Comparison of ENCODE assay signal across 8 mouse cellular contexts in genomic region chr3:89419981-89420380, GRCm38 (mm10). TPM values are rescaled to one million over a fixed set of nuclear protein-coding genes. Genes with fewer than 3 reads are reported as not detected.
DNase-seq lines count a peak whose midpoint lies in the region; ATAC-seq lines count a peak whose summit lies in the region.

No protein-coding gene starts in this region.

- peak overlapping the region; percentile 78 for H3K4me2 ChIP-seq in heart, embryonic 12.5 days
- peak overlapping the region; percentile 96 for H3K4me2 ChIP-seq in hindbrain, embryonic 15.5 days

- no peaks in the 10 kb centered on the region for H3K27me3 ChIP-seq in heart, embryonic 12.5 days (replicated peaks)
- no peaks in the 10 kb centered on the region for H3K27me3 ChIP-seq in hindbrain, embryonic 15.5 days

- H3K79me2 ChIP-seq in macrophage (ENCODE audit: inconsistent target), result peaks cover 79% of the 10 kb centered on the region

- peak overlapping the region; percentile 96 for H3K27ac ChIP-seq in heart, embryonic 12.5 days (ENCODE audit: poor library complexity, severe bottlenecking)
- peak overlapping the region; percentile 89 for H3K27ac ChIP-seq in hindbrain, embryonic 15.5 days (replicated peaks)
- peak overlapping the region; percentile 96 for H3K27ac ChIP-seq in macrophage

- 11% methylated on average over 3 of the region's 3 CpGs for WGBS in heart, embryonic 12.5 days
- 38% methylated on average over 3 of the region's 3 CpGs for WGBS in hindbrain, embryonic 15.5 days
- WGBS in macrophage (ENCODE audit: missing documents), result 46% methylated on average over 3 of the region's 3 CpGs

- H3K4me3 ChIP-seq in heart, embryonic 12.5 days, result peak overlapping the region; percentile 62
- H3K4me3 ChIP-seq in hindbrain, embryonic 15.5 days, result peak overlapping the region; percentile 64
- H3K4me3 ChIP-seq in macrophage (ENCODE audit: inconsistent target), result peak overlapping the region; percentile 93

- H3K9ac ChIP-seq in heart, embryonic 12.5 days, result peak overlapping the region; percentile 70
- H3K9ac ChIP-seq in hindbrain, embryonic 15.5 days, result peak overlapping the region; percentile 56; the same call in 1 of the 2 replicates

- peaks cover 34% of the 10 kb centered on the region for H3K36me3 ChIP-seq in heart, embryonic 12.5 days
- peaks cover 3% of the 10 kb centered on the region for H3K36me3 ChIP-seq in hindbrain, embryonic 15.5 days
- H3K36me3 ChIP-seq in macrophage (ENCODE audit: inconsistent target), result peaks cover 16% of the 10 kb centered on the region

- no peak for ATAC-seq in heart, embryonic 12.5 days (ENCODE audit: insufficient number of reproducible peaks, low FRiP score)
- no peak for ATAC-seq in hindbrain, embryonic 15.5 days (ENCODE audit: low FRiP score, low read depth)
- no peak for ATAC-seq in megakaryocyte-erythroid progenitor cell, adult 5-6 weeks (replicated peaks; ENCODE audit: low FRiP score, low TSS enrichment, poor library complexity, severe bottlenecking)

- DNase-seq in heart, adult 11 months, result no peak
- DNase-seq in MEL-GATA-1-ER (ENCODE audit: extremely low read depth, low read depth), result peak; percentile 20
- DNase-seq in spleen, postnatal 14 days (ENCODE audit: low spot score in 2 of 2), result no peak
- DNase-seq in embryo, embryonic 10 days (ENCODE audit: low spot score), result no peak

- H3K4me1 ChIP-seq in heart, embryonic 12.5 days (replicated peaks), result peaks cover 48% of the 10 kb centered on the region
- peaks cover 40% of the 10 kb centered on the region for H3K4me1 ChIP-seq in hindbrain, embryonic 15.5 days (replicated peaks)

- no peaks in the 10 kb centered on the region for H3K9me3 ChIP-seq in heart, embryonic 12.5 days (replicated peaks)
- H3K9me3 ChIP-seq in hindbrain, embryonic 15.5 days, result no peaks in the 10 kb centered on the region

RNA-seq across cellular contexts. Expression of gene Shc1, which starts 1.7 kb away (rescaled TPM):
- polyA plus RNA-seq in heart, embryonic 12.5 days (2016; fragmentation: Nextera tagmentation; extraction: Ambion mirVana), result 76.2 and 78.1 TPM in 2 replicates
- polyA plus RNA-seq in hindbrain, embryonic 15.5 days (2015; fragmentation: Nextera tagmentation; extraction: Ambion mirVana), result 20.0 and 21.8 TPM in 2 replicates
- total RNA-seq in macrophage (2018; cell fraction: chromatin; rRNA removed), result 10 to 100 TPM; 48.7 to 87.6 (median 68.7) TPM
- 10 to 100 TPM; 33.2 to 42.6 (median 38.5) TPM for total RNA-seq in macrophage (2018; cell fraction: cytosol; rRNA removed)
- total RNA-seq in macrophage (2018; cell fraction: nucleus; rRNA removed), result 10 to 100 TPM; 43.0 to 71.0 (median 53.3) TPM
- 32.7 to 33.3 TPM (median 32.9 TPM) in 3 replicates for polyA plus RNA-seq in macrophage (2018)
- total RNA-seq in megakaryocyte-erythroid progenitor cell, adult 5-6 weeks (2014; fragmentation: Nextera tagmentation), result 95.9 and 113 TPM in 2 replicates
- total RNA-seq in megakaryocyte-erythroid progenitor cell, adult 5-6 weeks (2017), result 40.2 and 68.5 TPM in 2 replicates

RNA-seq across cellular contexts. Expression of gene Cks1b, which starts 1.8 kb away (rescaled TPM):
- 355 and 356 TPM in 2 replicates for polyA plus RNA-seq in heart, embryonic 12.5 days (2016; fragmentation: Nextera tagmentation; extraction: Ambion mirVana)
- polyA plus RNA-seq in hindbrain, embryonic 15.5 days (2015; fragmentation: Nextera tagmentation; extraction: Ambion mirVana), result 95.9 and 110 TPM in 2 replicates
- total RNA-seq in macrophage (2018; cell fraction: chromatin; rRNA removed), result 10 to 100 TPM in 1 of 26 experiments, 1 to 10 TPM in 4, under 1 TPM in 1, not detected in 20; 0.84 to 11.0 (median 1.2) TPM
- total RNA-seq in macrophage (2018; cell fraction: cytosol; rRNA removed), result 10 to 100 TPM in 2 of 26 experiments, 1 to 10 TPM in 24; 3.7 to 12.0 (median 7.7) TPM
- 1 to 10 TPM in 25 of 26 experiments, not detected in 1; 1.2 to 8.0 (median 2.1) TPM for total RNA-seq in macrophage (2018; cell fraction: nucleus; rRNA removed)
- 6.1 to 27.6 TPM (median 13.1 TPM) in 3 replicates for polyA plus RNA-seq in macrophage (2018)
- 185 and 237 TPM in 2 replicates for total RNA-seq in megakaryocyte-erythroid progenitor cell, adult 5-6 weeks (2014; fragmentation: Nextera tagmentation)
- 127 and 184 TPM in 2 replicates for total RNA-seq in megakaryocyte-erythroid progenitor cell, adult 5-6 weeks (2017)

RNA-seq across cellular contexts. Expression of gene Flad1, which starts 8.3 kb away (rescaled TPM):
- 31.7 and 32.5 TPM in 2 replicates for polyA plus RNA-seq in heart, embryonic 12.5 days (2016; fragmentation: Nextera tagmentation; extraction: Ambion mirVana)
- polyA plus RNA-seq in hindbrain, embryonic 15.5 days (2015; fragmentation: Nextera tagmentation; extraction: Ambion mirVana), result 33.3 and 34.9 TPM in 2 replicates
- 10 to 100 TPM; 14.7 to 55.7 (median 35.5) TPM for total RNA-seq in macrophage (2018; cell fraction: chromatin; rRNA removed)
- 10 to 100 TPM; 12.4 to 27.6 (median 19.2) TPM for total RNA-seq in macrophage (2018; cell fraction: cytosol; rRNA removed)
- 10 to 100 TPM; 11.5 to 47.7 (median 28.4) TPM for total RNA-seq in macrophage (2018; cell fraction: nucleus; rRNA removed)
- polyA plus RNA-seq in macrophage (2018), result 11.3 to 17.1 TPM (median 16.4 TPM) in 3 replicates
- total RNA-seq in megakaryocyte-erythroid progenitor cell, adult 5-6 weeks (2014; fragmentation: Nextera tagmentation), result 24.8 and 27.7 TPM in 2 replicates
- 10.7 and 12.6 TPM in 2 replicates for total RNA-seq in megakaryocyte-erythroid progenitor cell, adult 5-6 weeks (2017)

RNA-seq across cellular contexts. Expression of gene Pygo2, which starts 10.0 kb away (rescaled TPM):
- polyA plus RNA-seq in heart, embryonic 12.5 days (2016; fragmentation: Nextera tagmentation; extraction: Ambion mirVana), result 36.1 and 37.5 TPM in 2 replicates
- polyA plus RNA-seq in hindbrain, embryonic 15.5 days (2015; fragmentation: Nextera tagmentation; extraction: Ambion mirVana), result 43.1 and 45.8 TPM in 2 replicates
- 10 to 100 TPM in 20 of 26 experiments, 1 to 10 TPM in 6; 4.4 to 47.1 (median 15.0) TPM for total RNA-seq in macrophage (2018; cell fraction: chromatin; rRNA removed)
- total RNA-seq in macrophage (2018; cell fraction: cytosol; rRNA removed), result 10 to 100 TPM; 10.7 to 26.7 (median 19.6) TPM
- 10 to 100 TPM in 24 of 26 experiments, 1 to 10 TPM in 2; 8.7 to 39.2 (median 17.9) TPM for total RNA-seq in macrophage (2018; cell fraction: nucleus; rRNA removed)
- 7.7 to 18.5 TPM (median 16.4 TPM) in 3 replicates for polyA plus RNA-seq in macrophage (2018)
- total RNA-seq in megakaryocyte-erythroid progenitor cell, adult 5-6 weeks (2014; fragmentation: Nextera tagmentation), result 38.5 and 42.2 TPM in 2 replicates
- 9.6 and 19.9 TPM in 2 replicates for total RNA-seq in megakaryocyte-erythroid progenitor cell, adult 5-6 weeks (2017)

RNA-seq across cellular contexts. Expression of gene Pbxip1, which starts 16.5 kb away (rescaled TPM):
- polyA plus RNA-seq in heart, embryonic 12.5 days (2016; fragmentation: Nextera tagmentation; extraction: Ambion mirVana), result 67.5 and 71.6 TPM in 2 replicates
- 18.1 and 20.4 TPM in 2 replicates for polyA plus RNA-seq in hindbrain, embryonic 15.5 days (2015; fragmentation: Nextera tagmentation; extraction: Ambion mirVana)
- 10 to 100 TPM in 12 of 26 experiments, 1 to 10 TPM in 14; 2.4 to 38.0 (median 9.6) TPM for total RNA-seq in macrophage (2018; cell fraction: chromatin; rRNA removed)
- total RNA-seq in macrophage (2018; cell fraction: cytosol; rRNA removed), result 10 to 100 TPM in 13 of 26 experiments, 1 to 10 TPM in 13; 4.4 to 31.6 (median 10.6) TPM
- total RNA-seq in macrophage (2018; cell fraction: nucleus; rRNA removed), result 10 to 100 TPM in 17 of 26 experiments, 1 to 10 TPM in 9; 4.8 to 57.4 (median 22.0) TPM
- polyA plus RNA-seq in macrophage (2018), result 5.3 to 6.8 TPM (median 5.4 TPM) in 3 replicates
- 7.5 and 8.2 TPM in 2 replicates for total RNA-seq in megakaryocyte-erythroid progenitor cell, adult 5-6 weeks (2014; fragmentation: Nextera tagmentation)
- total RNA-seq in megakaryocyte-erythroid progenitor cell, adult 5-6 weeks (2017), result 14.6 and 30.4 TPM in 2 replicates
